Mouse (Mus musculus): ENCODE data around the gene Evi2. TPM values are rescaled to one million over a fixed set of nuclear protein-coding genes. Genes with fewer than 3 reads are reported as not detected.
A peak's percentile ranks its signal among the peaks of the same experiment; 100 is the strongest.

The Evi2 gene
- polyA plus RNA-seq, 1 experiment, result 0.41 TPM

- Histone ChIP-seq H3K36me3 (replicated peaks; ENCODE audit: low read length) (peaks cover 64% of the 10 kb centered on the region), H3K4me1 (peaks cover 53% of the 10 kb centered on the region)
- TF ChIP-seq FLI1 (IDR thresholded peaks at IDR 0.05; ENCODE audit: low read length) (no peak), GATA1 (IDR thresholded peaks at IDR 0.05; ENCODE audit: borderline replicate concordance, low read length) (no peak)
Observed at GRCm38 (mm10) chr11:79515331-79515730, 15.1 kb downstream of the Evi2 start.

GRCm38 (mm10) chr11:79511970-79512369, 18.4 kb downstream of the Evi2 start:
- H3K4me3 ChIP-seq (replicated peaks), result no peak overlapping the region
- no peak for TF ChIP-seq FLI1 (IDR thresholded peaks at IDR 0.05; ENCODE audit: low read length)
- no peak for TF ChIP-seq GATA1 (IDR thresholded peaks at IDR 0.05; ENCODE audit: borderline replicate concordance, low read length)
- peaks cover 45% of the 10 kb centered on the region for H3K36me3 ChIP-seq (replicated peaks; ENCODE audit: low read length)
- peaks cover 28% of the 10 kb centered on the region for H3K4me1 ChIP-seq
- no peaks in the 10 kb centered on the region for H3K27me3 ChIP-seq (replicated peaks)
- no peaks in the 10 kb centered on the region for H3K9me3 ChIP-seq

More at GRCm38 (mm10) chr11:79515331-79515730, 15.1 kb downstream of the Evi2 start:
- Histone ChIP-seq H3K4me3 (replicated peaks) (no peak overlapping the region), H3K9me3 (no peaks in the 10 kb centered on the region), H3K27me3 (replicated peaks) (no peaks in the 10 kb centered on the region)

GRCm38 (mm10) chr11:79504506-79504905, 25.9 kb downstream of the Evi2 start:
- H3K27me3 ChIP-seq (replicated peaks), result no peaks in the 10 kb centered on the region
- no peak overlapping the region for H3K4me3 ChIP-seq (replicated peaks)
- H3K36me3 ChIP-seq (replicated peaks; ENCODE audit: low read length), result no peaks in the 10 kb centered on the region
- TF ChIP-seq FLI1 (IDR thresholded peaks at IDR 0.05; ENCODE audit: low read length), result no peak
- no peak for TF ChIP-seq GATA1 (IDR thresholded peaks at IDR 0.05; ENCODE audit: borderline replicate concordance, low read length)
- no peaks in the 10 kb centered on the region for H3K9me3 ChIP-seq
- H3K4me1 ChIP-seq, result peaks cover 12% of the 10 kb centered on the region

- no peaks in the 10 kb centered on the region for H3K9me3 ChIP-seq
- H3K4me3 ChIP-seq (replicated peaks), result no peak within 1 kb of the TSS
- no peaks in the 10 kb centered on the region for H3K36me3 ChIP-seq (replicated peaks; ENCODE audit: low read length)
- H3K27me3 ChIP-seq (replicated peaks), result no peaks in the 10 kb centered on the region
- peaks cover 12% of the 10 kb centered on the region for H3K4me1 ChIP-seq
- TF ChIP-seq FLI1 (IDR thresholded peaks at IDR 0.05; ENCODE audit: low read length) (no peak), GATA1 (IDR thresholded peaks at IDR 0.05; ENCODE audit: borderline replicate concordance, low read length) (no peak)
Observed at GRCm38 (mm10) chr11:79503845-79504244, 26.5 kb downstream of the Evi2 start, which contains the start of gene Omg. Gene Omg (minus strand): TSS chr11:79504084.

GRCm38 (mm10) chr11:79502917-79503316, 27.5 kb downstream of the Evi2 start:
- H3K9me3 ChIP-seq, result no peaks in the 10 kb centered on the region
- H3K36me3 ChIP-seq (replicated peaks; ENCODE audit: low read length), result no peaks in the 10 kb centered on the region
- H3K4me3 ChIP-seq (replicated peaks), result no peak overlapping the region
- no peak for TF ChIP-seq GATA1 (IDR thresholded peaks at IDR 0.05; ENCODE audit: borderline replicate concordance, low read length)
- TF ChIP-seq FLI1 (IDR thresholded peaks at IDR 0.05; ENCODE audit: low read length), result no peak
- peaks cover 12% of the 10 kb centered on the region for H3K4me1 ChIP-seq
- H3K27me3 ChIP-seq (replicated peaks), result no peaks in the 10 kb centered on the region

- Histone ChIP-seq H3K27me3 (replicated peaks) (no peaks in the 10 kb centered on the region), H3K4me1 (peaks cover 11% of the 10 kb centered on the region), H3K9me3 (no peaks in the 10 kb centered on the region), H3K36me3 (replicated peaks; ENCODE audit: low read length) (no peaks in the 10 kb centered on the region), H3K4me3 (replicated peaks) (no peak overlapping the region)
- TF ChIP-seq FLI1 (IDR thresholded peaks at IDR 0.05; ENCODE audit: low read length) (no peak), GATA1 (IDR thresholded peaks at IDR 0.05; ENCODE audit: borderline replicate concordance, low read length) (no peak)
Observed at GRCm38 (mm10) chr11:79494976-79495800, 35.2 kb downstream of the Evi2 start.

GRCm38 (mm10) chr11:79484721-79485120, 45.7 kb downstream of the Evi2 start:
- peaks cover 12% of the 10 kb centered on the region; the same call in 1 of the 2 replicates for H3K4me1 ChIP-seq
- TF ChIP-seq FLI1 (IDR thresholded peaks at IDR 0.05; ENCODE audit: low read length) (no peak), GATA1 (IDR thresholded peaks at IDR 0.05; ENCODE audit: borderline replicate concordance, low read length) (no peak)
- no peaks in the 10 kb centered on the region for H3K27me3 ChIP-seq (replicated peaks)
- H3K4me3 ChIP-seq (replicated peaks), result no peak overlapping the region
- peaks cover 7% of the 10 kb centered on the region for H3K36me3 ChIP-seq (replicated peaks; ENCODE audit: low read length)
- no peaks in the 10 kb centered on the region for H3K9me3 ChIP-seq

- TF ChIP-seq GATA1 (IDR thresholded peaks at IDR 0.05; ENCODE audit: borderline replicate concordance, low read length) (no peak), FLI1 (IDR thresholded peaks at IDR 0.05; ENCODE audit: low read length) (no peak)
- Histone ChIP-seq H3K36me3 (replicated peaks; ENCODE audit: low read length) (peaks cover 7% of the 10 kb centered on the region), H3K27me3 (replicated peaks) (no peaks in the 10 kb centered on the region), H3K4me1 (peaks cover 12% of the 10 kb centered on the region; the same call in 1 of the 2 replicates), H3K4me3 (replicated peaks) (peak overlapping the region; percentile 12), H3K9me3 (no peaks in the 10 kb centered on the region)
Observed at GRCm38 (mm10) chr11:79483876-79484528, 46.4 kb downstream of the Evi2 start.

- Histone ChIP-seq H3K4me3 (replicated peaks) (no peak overlapping the region), H3K4me1 (peaks cover 12% of the 10 kb centered on the region; the same call in 1 of the 2 replicates), H3K27me3 (replicated peaks) (no peaks in the 10 kb centered on the region), H3K9me3 (no peaks in the 10 kb centered on the region), H3K36me3 (replicated peaks; ENCODE audit: low read length) (peaks cover 7% of the 10 kb centered on the region)
- TF ChIP-seq FLI1 (IDR thresholded peaks at IDR 0.05; ENCODE audit: low read length), result no peak
- no peak for TF ChIP-seq GATA1 (IDR thresholded peaks at IDR 0.05; ENCODE audit: borderline replicate concordance, low read length)
Observed at GRCm38 (mm10) chr11:79483392-79483791, 47.0 kb downstream of the Evi2 start.

- no peaks in the 10 kb centered on the region for H3K27me3 ChIP-seq (replicated peaks)
Observed at GRCm38 (mm10) chr11:79468097-79468496, 62.3 kb downstream of the Evi2 start.

More at GRCm38 (mm10) chr11:79468097-79468496, 62.3 kb downstream of the Evi2 start:
- no peaks in the 10 kb centered on the region; the same call in 1 of the 2 replicates for H3K4me1 ChIP-seq
- H3K4me3 ChIP-seq (replicated peaks), result no peak overlapping the region
- TF ChIP-seq FLI1 (IDR thresholded peaks at IDR 0.05; ENCODE audit: low read length) (no peak), GATA1 (IDR thresholded peaks at IDR 0.05; ENCODE audit: borderline replicate concordance, low read length) (no peak)
- H3K9me3 ChIP-seq, result no peaks in the 10 kb centered on the region
- peaks cover 37% of the 10 kb centered on the region for H3K36me3 ChIP-seq (replicated peaks; ENCODE audit: low read length)

Other genes starting within 250 kb of the Evi2 start
- not detected in 2 replicates for gene Gm9964, start 233.7 kb downstream of the Evi2 start, polyA plus RNA-seq (2012; ENCODE audit: insufficient read depth, low replicate concordance)
- 4.5 and 6.1 TPM in 2 replicates for gene Nf1, start 190.9 kb downstream of the Evi2 start, polyA plus RNA-seq (2012; ENCODE audit: insufficient read depth, low replicate concordance)
- not detected in 2 replicates for gene Omg, start 26.5 kb downstream of the Evi2 start, polyA plus RNA-seq (2012; ENCODE audit: insufficient read depth, low replicate concordance)
- 5.5 and 13.5 TPM in 2 replicates for gene Evi2b, start 6.8 kb downstream of the Evi2 start, polyA plus RNA-seq (2012; ENCODE audit: insufficient read depth, low replicate concordance)
- gene Evi2a, start within 50 bp of the Evi2 start, polyA plus RNA-seq (2012; ENCODE audit: insufficient read depth, low replicate concordance), result 2.0 TPM in 1 of 2 replicates, not detected in the other
- 0.03 TPM in 1 of 2 replicates, not detected in the other for gene Rab11fip4, start 60.6 kb upstream of the Evi2 start, polyA plus RNA-seq (2012; ENCODE audit: insufficient read depth, low replicate concordance)

Measured in megakaryocyte, embryonic 14.5 days (primary cell).